Mouse (Mus musculus) kidney, postnatal 0 days (tissue): ENCODE measurements around the gene Mrgprg. TPM values are rescaled to one million over a fixed set of nuclear protein-coding genes. Genes with fewer than 3 reads are reported as not detected.

Experiments
- ATAC-seq: fragments of 200-750 bp; cut with Nextera tagmentation; replicated peaks from 2 replicates; pipeline ENCODE4 v1.8.0; 2017; ENCODE audit warnings: low read depth, moderate number of reproducible peaks, moderate TSS enrichment, moderate library complexity; ENCODE audit not compliant: low FRiP score
- DNase-seq: peaks from one replicate; pipeline ENCODE4 v3.0.0-alpha.2; 2016; ENCODE audit warnings: low spot score
- H3K27ac ChIP-seq: fragments of 300-500 bp; sonication (generic); 2 replicates; pipeline ENCODE4 v1.5.1; 2014; ENCODE audit warnings: mild to moderate bottlenecking
- H3K27me3 ChIP-seq: fragments of 300-500 bp; sonication (generic); 2 replicates; pipeline ENCODE4 v1.6.1; 2014; ENCODE audit warnings: low read length, mixed read lengths; ENCODE audit not compliant: insufficient read depth
- H3K36me3 ChIP-seq: fragments of 300-500 bp; sonication (generic); 2 replicates; pipeline ENCODE4 v1.6.1; 2014; ENCODE audit warnings: low read length, mixed read lengths; ENCODE audit not compliant: insufficient read depth
- H3K4me1 ChIP-seq: fragments of 300-500 bp; sonication (generic); replicated peaks from 2 replicates; pipeline ENCODE4 v1.6.1; 2014; ENCODE audit warnings: antibody characterized with exemption, low read length, mixed read lengths; ENCODE audit not compliant: insufficient read depth
- H3K4me2 ChIP-seq: fragments of 300-500 bp; sonication (generic); 2 replicates; pipeline ENCODE4 v1.6.1; 2014; ENCODE audit warnings: mild to moderate bottlenecking, low read length, moderate library complexity, mixed read lengths
- H3K4me3 ChIP-seq: fragments of 300-500 bp; sonication (generic); replicated peaks from 2 replicates; pipeline ENCODE4 v1.5.1; 2014; ENCODE audit warnings: low read depth, low read length
- H3K9ac ChIP-seq: fragments of 300-500 bp; sonication (generic); 2 replicates; pipeline ENCODE4 v1.6.1; 2014; ENCODE audit warnings: low read depth, low read length
- H3K9me3 ChIP-seq: fragments of 300-500 bp; sonication (generic); replicated peaks from 2 replicates; pipeline ENCODE4 v1.6.1; 2016; ENCODE audit warnings: low read length, inconsistent platforms, mixed read lengths
- CTCF ChIP-seq: IDR thresholded peaks from 2 replicates; pipeline ENCODE4 v1.5.1; 2016; ENCODE audit warnings: antibody characterized with exemption, low read depth, mild to moderate bottlenecking, moderate library complexity
- WGBS: fragments of 180-500 bp; shearing (Covaris S2); extraction: QIAGEN DNeasy Blood & Tissue Kit; methylation state at CpG from one replicate; pipeline ENCODE4 v1.1.7; 2014; 5-methylcytosine and 5-hydroxymethylcytosine counted together
- polyA plus RNA-seq: library from polyadenylated mRNA; unstranded; fragments of >200 nt; fragmentation: Nextera tagmentation; extraction: Ambion mirVana; gene quantifications from 2 replicates; pipeline ENCODE4 v1.2.1, GENCODE M21; 2015

Gene Mrgprg
- not detected in 2 replicates for polyA plus RNA-seq

DNA sequence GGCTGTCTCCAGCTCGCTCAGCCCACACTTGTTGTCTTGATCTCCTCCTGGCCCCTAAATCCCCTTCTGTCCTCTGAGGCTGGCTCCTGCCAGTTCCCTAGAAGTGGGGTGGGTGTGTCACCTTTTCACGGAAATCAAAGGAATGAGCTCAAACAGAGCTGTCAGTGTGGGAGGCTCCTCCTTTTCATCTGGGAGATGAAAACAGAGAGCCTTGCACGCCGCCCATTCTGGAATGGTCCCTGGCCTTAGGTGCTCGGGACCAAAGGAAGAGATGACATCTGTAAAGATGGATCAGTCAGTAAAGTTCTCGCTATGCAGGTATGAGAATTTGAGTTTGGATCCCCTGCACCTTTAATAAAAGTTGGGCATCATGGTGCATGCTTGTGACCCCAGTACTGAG is at the start of gene Mrgprg:
Mrgprg (minus strand) TSS at position 101 of the 400 bp plus-strand sequence.
- H3K9me3 ChIP-seq = no peaks in the 10 kb centered on the region
- H3K9ac ChIP-seq = no peak within 1 kb of the TSS
- TF ChIP-seq CTCF = no peak
- H3K27me3 ChIP-seq = no peaks in the 10 kb centered on the region
- ATAC-seq = no peak
- H3K27ac ChIP-seq = no peak within 1 kb of the TSS
- H3K36me3 ChIP-seq = no peaks in the 10 kb centered on the region
- no peak for DNase-seq
- H3K4me2 ChIP-seq = no peak within 1 kb of the TSS
- no peak within 1 kb of the TSS for H3K4me3 ChIP-seq
- no peaks in the 10 kb centered on the region for H3K4me1 ChIP-seq
- WGBS = 29% methylated on average over 6 of the region's 6 CpGs

DNA sequence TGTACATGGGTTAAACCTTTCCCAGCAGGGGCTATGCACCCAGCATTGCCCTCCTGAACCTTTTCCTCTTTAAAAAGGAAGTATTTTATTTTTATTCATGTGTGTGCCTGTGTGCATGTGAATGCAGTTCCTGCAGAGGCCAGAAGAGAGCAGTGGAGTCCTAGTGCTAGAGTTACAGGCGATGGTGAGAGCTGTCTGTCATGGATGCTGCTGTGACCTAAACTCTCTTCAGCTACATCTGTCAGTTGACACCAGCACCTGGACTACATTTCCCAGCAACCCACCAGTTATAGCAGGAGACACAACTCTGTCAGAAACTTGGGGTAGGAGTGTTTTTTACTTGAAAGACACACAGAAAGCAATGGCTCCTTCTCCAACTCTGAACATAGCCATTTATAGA is 42.1 kb upstream of the Mrgprg start:
- peaks cover 35% of the 10 kb centered on the region for H3K36me3 ChIP-seq
- ATAC-seq (no peak), DNase-seq (peak; percentile 32)
- H3K4me3 ChIP-seq = no peak overlapping the region
- H3K4me1 ChIP-seq = no peaks in the 10 kb centered on the region
- no peak overlapping the region for H3K9ac ChIP-seq
- H3K4me2 ChIP-seq = no peak overlapping the region
- TF ChIP-seq CTCF = peak; percentile 64
- H3K9me3 ChIP-seq = no peaks in the 10 kb centered on the region
- 79% methylated on average over 1 of the region's 1 CpGs for WGBS
- no peak overlapping the region for H3K27ac ChIP-seq
- H3K27me3 ChIP-seq = no peaks in the 10 kb centered on the region

DNA sequence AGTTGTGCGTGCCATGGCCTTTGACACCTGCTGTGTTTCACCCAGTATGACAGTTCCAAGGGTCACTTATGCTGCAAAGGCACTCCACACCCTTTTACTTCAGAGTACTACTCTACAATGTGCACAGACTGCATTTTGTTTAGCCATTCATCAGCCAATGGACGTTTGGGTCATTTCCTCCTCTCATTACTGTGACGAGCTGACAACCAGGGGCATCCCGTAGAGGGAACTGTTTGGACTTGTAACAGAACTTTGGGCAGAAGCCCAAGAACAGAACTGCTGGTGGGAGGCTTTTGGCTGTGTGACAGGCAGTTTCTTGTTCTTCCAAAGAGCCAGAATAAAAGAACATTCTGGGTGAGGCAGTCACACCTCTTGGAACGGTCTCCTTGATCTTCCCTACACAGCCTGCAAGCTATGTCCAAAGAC is 38.4 kb upstream of the Mrgprg start:
- Histone ChIP-seq H3K27me3 (no peaks in the 10 kb centered on the region), H3K4me2 (no peak overlapping the region), H3K4me1 (no peaks in the 10 kb centered on the region), H3K4me3 (no peak overlapping the region), H3K36me3 (peaks cover 29% of the 10 kb centered on the region; the same call in 1 of the 2 replicates), H3K9me3 (no peaks in the 10 kb centered on the region), H3K27ac (no peak overlapping the region), H3K9ac (no peak overlapping the region)
- DNase-seq = peak; percentile 24
- TF ChIP-seq CTCF = no peak
- 53% methylated on average over 5 of the region's 5 CpGs for WGBS
- ATAC-seq = no peak

DNA sequence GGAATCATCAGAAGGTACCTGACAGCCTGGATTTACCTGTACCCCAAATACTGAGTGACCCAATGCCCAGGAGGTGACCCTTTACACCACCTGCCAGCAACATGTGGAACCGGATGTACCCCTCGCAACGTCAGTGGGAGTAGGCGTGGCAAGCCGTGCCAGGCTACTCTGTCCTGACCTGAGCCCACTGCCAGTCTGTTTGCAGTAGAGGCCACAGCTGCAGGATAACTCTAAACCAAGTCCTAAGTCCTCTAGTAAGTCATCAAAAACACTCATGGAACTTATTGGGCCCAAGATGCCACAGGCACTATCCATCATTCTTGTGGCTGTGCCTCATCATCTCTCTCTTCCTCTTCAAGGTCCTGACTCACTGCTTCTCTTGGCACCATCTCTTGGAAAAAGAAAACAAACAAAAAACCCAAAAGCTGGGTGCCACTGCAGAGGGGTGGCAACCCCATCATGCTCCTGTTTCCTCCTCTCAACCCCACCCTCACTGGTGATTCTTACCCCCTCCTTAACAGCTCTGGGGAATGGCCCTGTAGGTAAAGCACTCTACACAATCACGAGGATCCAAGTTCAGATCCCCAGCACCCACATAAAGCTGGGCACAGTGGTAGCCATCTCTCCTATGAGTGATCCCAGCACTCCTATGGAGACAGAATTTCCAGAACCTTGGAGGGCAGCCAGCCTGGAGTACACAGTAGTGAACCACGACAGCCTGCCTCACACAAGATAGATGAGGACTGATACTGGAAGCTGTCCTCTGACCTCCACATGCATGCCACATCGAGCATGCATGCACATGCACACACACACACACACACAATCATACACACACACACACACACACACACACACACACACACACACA is 34.6 kb upstream of the Mrgprg start:
- ATAC-seq (no peak), DNase-seq (no peak)
- WGBS = 89% methylated on average over 8 of the region's 8 CpGs
- Histone ChIP-seq H3K4me1 (no peaks in the 10 kb centered on the region), H3K9me3 (no peaks in the 10 kb centered on the region), H3K4me3 (no peak overlapping the region), H3K27me3 (no peaks in the 10 kb centered on the region), H3K36me3 (peaks cover 47% of the 10 kb centered on the region), H3K27ac (no peak overlapping the region), H3K9ac (no peak overlapping the region), H3K4me2 (no peak overlapping the region)
- no peak for TF ChIP-seq CTCF

DNA sequence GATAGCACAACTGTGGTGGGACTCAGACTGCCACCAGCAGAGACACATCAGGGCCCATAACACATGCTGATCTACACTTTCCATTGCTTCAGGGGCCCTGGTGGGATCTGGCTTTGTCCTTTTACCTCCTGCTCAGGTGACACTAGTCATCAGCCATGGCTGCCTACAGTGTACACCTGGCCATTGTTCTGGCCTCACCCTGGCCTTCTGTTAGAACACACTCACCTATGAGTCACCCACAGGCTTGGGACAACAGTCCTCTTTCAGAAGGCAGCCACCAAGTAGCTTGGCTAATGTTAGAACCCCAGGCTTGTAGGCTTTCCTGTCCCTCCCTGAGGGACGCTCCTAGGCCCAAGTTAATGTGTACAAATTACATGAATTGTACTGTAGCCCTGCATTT is 34.0 kb upstream of the Mrgprg start:
- ATAC-seq (no peak), DNase-seq (no peak)
- H3K4me1 ChIP-seq = no peaks in the 10 kb centered on the region
- H3K9me3 ChIP-seq = no peaks in the 10 kb centered on the region
- H3K27me3 ChIP-seq = no peaks in the 10 kb centered on the region
- no peak for TF ChIP-seq CTCF
- H3K4me3 ChIP-seq = no peak overlapping the region
- H3K9ac ChIP-seq = no peak overlapping the region
- 100% methylated on average over 1 of the region's 1 CpGs for WGBS
- H3K27ac ChIP-seq = no peak overlapping the region
- H3K4me2 ChIP-seq = no peak overlapping the region
- H3K36me3 ChIP-seq = peaks cover 46% of the 10 kb centered on the region

DNA sequence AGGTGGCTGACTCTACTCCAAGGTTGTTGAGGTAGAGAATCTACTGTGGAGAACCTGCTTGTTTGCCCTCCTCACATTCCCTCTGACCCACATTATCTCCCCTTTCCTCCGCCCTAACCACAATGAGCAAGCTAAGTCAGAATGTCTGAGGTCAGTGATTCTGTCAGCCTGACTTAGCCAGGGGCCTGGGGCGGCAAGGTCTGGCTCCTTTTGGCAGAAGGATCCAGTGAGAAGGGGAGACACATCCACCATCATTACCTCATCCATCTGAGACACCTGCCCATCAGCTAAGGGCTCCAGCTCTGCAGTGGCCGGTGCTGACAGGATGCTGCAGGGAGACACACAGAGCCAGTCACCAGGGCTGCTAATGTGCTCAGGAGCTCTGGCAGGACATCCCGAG is 32.0 kb upstream of the Mrgprg start:
- no peaks in the 10 kb centered on the region for H3K27me3 ChIP-seq
- no peak overlapping the region for H3K4me2 ChIP-seq
- WGBS = 88% methylated on average over 4 of the region's 4 CpGs
- no peak for DNase-seq
- no peak for ATAC-seq
- no peak overlapping the region for H3K27ac ChIP-seq
- no peak for TF ChIP-seq CTCF
- H3K4me1 ChIP-seq = no peaks in the 10 kb centered on the region
- no peaks in the 10 kb centered on the region for H3K9me3 ChIP-seq
- no peak overlapping the region for H3K4me3 ChIP-seq
- H3K36me3 ChIP-seq = peaks cover 41% of the 10 kb centered on the region
- no peak overlapping the region for H3K9ac ChIP-seq

DNA sequence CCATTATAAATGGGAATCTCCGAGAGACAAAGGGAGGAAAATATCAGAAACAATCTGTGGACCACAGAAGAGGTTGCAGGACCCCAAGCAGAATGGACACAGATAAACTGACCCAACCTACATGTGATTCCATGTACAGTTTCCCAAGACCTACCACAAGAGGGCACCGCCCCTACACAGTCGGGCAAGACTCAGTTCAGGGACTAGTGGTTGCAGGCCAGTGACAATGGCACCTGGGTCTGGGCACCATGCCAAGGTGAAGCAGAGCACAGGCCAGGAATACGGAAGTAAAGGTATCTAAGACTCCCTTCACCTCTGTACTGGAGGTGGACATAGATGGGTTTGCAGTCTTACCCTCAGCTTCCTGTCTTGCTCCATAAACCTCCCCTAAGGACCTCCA is 26.3 kb upstream of the Mrgprg start:
- peak; percentile 55 for DNase-seq

More for the DNA sequence above, 26.3 kb upstream of the Mrgprg start:
- Histone ChIP-seq H3K9ac (no peak overlapping the region), H3K4me1 (no peaks in the 10 kb centered on the region), H3K36me3 (peaks cover 18% of the 10 kb centered on the region), H3K27ac (no peak overlapping the region), H3K4me3 (no peak overlapping the region), H3K9me3 (no peaks in the 10 kb centered on the region), H3K4me2 (no peak overlapping the region), H3K27me3 (no peaks in the 10 kb centered on the region)
- ATAC-seq = peak; percentile 76; the same call in 1 of the 2 replicates
- TF ChIP-seq CTCF = peak; percentile 78
- 46% methylated on average over 4 of the region's 4 CpGs for WGBS
